Mouse (Mus musculus) forebrain, embryonic 10.5 days (tissue): ENCODE data around the gene G3bp1. TPM values are rescaled to one million over a fixed set of nuclear protein-coding genes. Genes with fewer than 3 reads are reported as not detected.

Source experiments
- DNase-seq: peaks from one replicate; pipeline ENCODE4 v3.0.0-alpha.2; 2017; ENCODE audit warnings: low spot score; ENCODE audit errors: extremely low spot score
- H3K27ac ChIP-seq: fragments of 300-500 bp; sonication (generic); 2 replicates; pipeline ENCODE4 v1.5.1; 2016; ENCODE audit warnings: mild to moderate bottlenecking
- H3K27me3 ChIP-seq: fragments of 300-500 bp; sonication (generic); 2 replicates; pipeline ENCODE4 v1.6.1; 2016; ENCODE audit warnings: mild to moderate bottlenecking; ENCODE audit not compliant: poor library complexity, severe bottlenecking
- H3K36me3 ChIP-seq: fragments of 300-500 bp; sonication (generic); replicated peaks from 2 replicates; pipeline ENCODE4 v1.6.1; 2016; ENCODE audit warnings: mild to moderate bottlenecking, moderate library complexity
- H3K4me1 ChIP-seq: fragments of 300-500 bp; sonication (generic); 2 replicates; pipeline ENCODE4 v1.6.1; 2016
- H3K4me3 ChIP-seq: fragments of 300-500 bp; sonication (generic); 2 replicates; pipeline ENCODE4 v1.5.1; 2016; ENCODE audit warnings: mild to moderate bottlenecking, moderate library complexity
- H3K9me3 ChIP-seq: fragments of 300-500 bp; sonication (generic); 2 replicates; pipeline ENCODE4 v1.6.1; 2016; ENCODE audit warnings: mild to moderate bottlenecking, moderate library complexity
- WGBS: fragments of 180-500 bp; shearing (Covaris S2); methylation state at CpG from one replicate; pipeline ENCODE4 v1.1.7; 2016; 5-methylcytosine and 5-hydroxymethylcytosine counted together
- microRNA-seq: library from miRNA; unstranded; fragments of <30 nt; microRNA quantifications from one replicate; pipeline ENCODE4, GENCODE M21; 2017
- polyA plus RNA-seq: library from polyadenylated mRNA; unstranded; fragments of >200 nt; fragmentation: Nextera tagmentation; extraction: Ambion mirVana; gene quantifications from 2 replicates; pipeline ENCODE4 v1.2.1, GENCODE M21; 2016

The G3bp1 gene
- polyA plus RNA-seq, 1 experiment from 2014 or later = 292 TPM

DNA sequence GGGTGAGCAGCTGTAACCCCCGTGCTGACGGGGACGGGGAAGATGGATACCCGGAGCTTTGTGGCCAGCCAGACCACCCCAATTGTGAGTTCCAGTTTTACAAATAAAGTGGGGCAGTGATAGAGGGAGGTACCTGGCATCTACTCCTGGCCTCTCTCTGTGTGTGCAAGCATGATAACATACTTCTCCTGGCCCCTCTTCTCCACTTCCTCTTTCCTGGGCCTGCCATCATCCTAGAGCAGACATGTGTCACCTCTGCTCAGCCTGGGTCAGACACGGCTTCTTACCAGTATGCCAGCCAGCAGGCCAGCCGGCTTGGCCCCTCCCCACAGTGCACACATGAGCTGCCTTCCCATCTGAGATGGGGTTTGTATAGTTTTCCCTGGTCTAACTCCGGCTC is 61.3 kb downstream of the G3bp1 start:
- no peak for DNase-seq
- Histone ChIP-seq H3K27me3 (no peaks in the 10 kb centered on the region), H3K36me3 (no peaks in the 10 kb centered on the region), H3K4me1 (no peaks in the 10 kb centered on the region), H3K4me3 (no peak overlapping the region), H3K9me3 (no peaks in the 10 kb centered on the region), H3K27ac (no peak overlapping the region)
- WGBS = 86% methylated on average over 7 of the region's 7 CpGs

DNA sequence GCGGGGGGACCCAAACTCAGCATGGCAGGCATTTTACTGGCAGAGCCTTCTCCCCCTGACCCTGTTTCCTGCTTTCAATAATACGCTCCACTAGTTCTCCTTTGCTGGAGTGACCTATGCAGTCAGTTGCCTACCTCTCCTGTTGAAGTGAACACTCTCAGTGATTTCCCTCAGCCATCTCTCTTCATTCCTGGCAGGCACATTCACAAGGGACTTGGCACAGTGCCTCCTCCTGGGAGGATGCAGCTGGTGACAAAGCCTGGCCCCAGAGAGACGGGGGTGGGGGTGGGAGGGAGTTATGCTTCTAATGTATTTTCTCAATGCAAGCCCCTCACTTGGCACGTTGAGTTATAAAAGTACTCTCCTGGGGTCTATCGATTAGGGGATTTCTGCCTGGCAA is 63.9 kb downstream of the G3bp1 start:
- no peak overlapping the region for H3K4me3 ChIP-seq
- 83% methylated on average over 5 of the region's 5 CpGs for WGBS
- H3K27ac ChIP-seq = no peak overlapping the region
- no peaks in the 10 kb centered on the region for H3K27me3 ChIP-seq
- H3K9me3 ChIP-seq = no peaks in the 10 kb centered on the region
- H3K36me3 ChIP-seq = no peaks in the 10 kb centered on the region
- DNase-seq = no peak
- H3K4me1 ChIP-seq = no peaks in the 10 kb centered on the region

DNA sequence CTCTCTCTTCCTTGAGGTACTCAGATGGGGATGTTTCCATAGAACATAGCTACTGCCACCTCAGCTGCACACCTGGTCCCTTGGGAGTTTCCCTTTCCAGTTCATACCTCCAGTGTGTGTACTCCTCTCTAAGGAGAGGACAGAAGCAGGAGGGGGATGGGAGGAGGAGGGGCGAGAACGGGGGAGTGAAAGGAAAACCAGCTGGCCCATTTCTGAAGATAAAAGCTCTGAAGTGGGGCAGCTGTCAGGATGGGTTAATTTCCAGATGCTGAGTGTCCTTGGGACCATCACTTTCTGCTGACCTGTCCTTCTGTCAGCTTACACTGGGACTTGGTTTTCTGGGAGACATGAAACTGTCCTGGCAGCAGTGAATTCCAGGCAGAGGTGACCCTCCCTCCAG is 65.3 kb downstream of the G3bp1 start:
- Histone ChIP-seq H3K27ac (no peak overlapping the region), H3K27me3 (no peaks in the 10 kb centered on the region), H3K9me3 (no peaks in the 10 kb centered on the region), H3K36me3 (no peaks in the 10 kb centered on the region), H3K4me1 (no peaks in the 10 kb centered on the region), H3K4me3 (no peak overlapping the region)
- WGBS = 83% methylated on average over 2 of the region's 2 CpGs
- DNase-seq = no peak

DNA sequence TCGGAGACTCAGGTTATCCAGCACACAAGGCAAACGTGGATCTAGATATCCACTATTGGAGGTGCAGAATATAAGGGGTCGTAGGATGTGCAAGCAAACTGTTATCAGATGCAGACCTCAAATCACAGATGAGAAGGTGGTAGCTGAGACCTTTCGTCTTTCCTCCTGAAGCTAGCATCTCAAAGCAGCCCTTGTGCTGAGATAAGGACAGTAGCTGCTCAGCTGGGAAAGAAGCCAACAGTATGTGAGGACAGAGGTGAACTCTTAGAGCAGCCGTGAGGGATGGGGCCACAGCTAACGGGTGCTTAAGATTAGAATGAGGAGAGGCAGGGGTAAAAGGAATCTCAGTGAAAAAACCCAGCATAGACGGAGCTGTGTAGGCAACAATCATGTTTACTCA is 72.6 kb downstream of the G3bp1 start:
- WGBS = 68% methylated on average over 7 of the region's 7 CpGs
- no peaks in the 10 kb centered on the region for H3K36me3 ChIP-seq

GRCm38 (mm10) chr11:55542671-55543070 is 73.2 kb downstream of the G3bp1 start:
- 70% methylated on average over 4 of the region's 4 CpGs for WGBS

More for the DNA sequence above, 72.6 kb downstream of the G3bp1 start:
- H3K27ac ChIP-seq = no peak overlapping the region
- DNase-seq = no peak
- H3K9me3 ChIP-seq = 0 out of 2 replicates have a peak, but pooled peaks cover 4% of the 10 kb centered on the region
- no peak overlapping the region for H3K4me3 ChIP-seq
- no peaks in the 10 kb centered on the region for H3K4me1 ChIP-seq
- no peaks in the 10 kb centered on the region for H3K27me3 ChIP-seq

DNA sequence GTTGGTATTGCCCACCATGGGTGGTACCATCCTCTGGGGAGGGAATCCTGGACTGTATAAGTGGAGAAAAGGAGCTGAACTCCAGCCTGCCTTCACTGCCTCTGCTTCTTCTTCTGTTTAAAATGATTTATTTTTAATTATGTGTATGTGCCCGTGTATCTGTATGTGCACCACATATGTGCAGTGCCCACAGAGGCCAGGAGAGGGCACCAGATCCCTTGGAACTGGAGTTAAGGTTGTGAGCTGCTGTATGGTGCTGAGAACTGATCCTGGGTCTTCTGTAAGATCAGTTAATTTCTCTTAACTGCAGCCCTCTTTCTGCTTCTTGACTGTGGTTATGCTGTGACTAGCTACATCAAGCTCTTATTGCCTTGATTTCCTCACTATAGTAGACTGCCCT is 76.2 kb downstream of the G3bp1 start:
- no peaks in the 10 kb centered on the region for H3K4me1 ChIP-seq
- DNase-seq = no peak
- no peaks in the 10 kb centered on the region for H3K36me3 ChIP-seq
- no peaks in the 10 kb centered on the region for H3K27me3 ChIP-seq
- no peak overlapping the region for H3K4me3 ChIP-seq
- 88% methylated on average over 1 of the region's 1 CpGs for WGBS
- H3K27ac ChIP-seq = no peak overlapping the region
- 0 out of 2 replicates have a peak, but pooled peaks cover 4% of the 10 kb centered on the region for H3K9me3 ChIP-seq

More at GRCm38 (mm10) chr11:55542671-55543070, 73.2 kb downstream of the G3bp1 start:
- H3K27me3 ChIP-seq = no peaks in the 10 kb centered on the region
- H3K9me3 ChIP-seq = 0 out of 2 replicates have a peak, but pooled peaks cover 4% of the 10 kb centered on the region
- H3K4me1 ChIP-seq = no peaks in the 10 kb centered on the region
- H3K4me3 ChIP-seq = no peak overlapping the region
- DNase-seq = no peak
- H3K36me3 ChIP-seq = no peaks in the 10 kb centered on the region
- no peak overlapping the region for H3K27ac ChIP-seq

Small RNAs within 50 kb of the gene (microRNA-seq; reads per million reads assigned to microRNA genes)
- not detected for gene Mir7652

Other genes with a start within 250 kb of the G3bp1 start
- 0.02 and 0.05 TPM in 2 replicates for gene Fat2, start 133.1 kb upstream of the G3bp1 start, polyA plus RNA-seq
- 311 and 318 TPM in 2 replicates for gene Sparc, start 46.5 kb upstream of the G3bp1 start, polyA plus RNA-seq
- 215 and 218 TPM in 2 replicates for gene Atox1, start 8.4 kb upstream of the G3bp1 start, polyA plus RNA-seq
- not detected in 2 replicates for gene Glra1, start 138.5 kb downstream of the G3bp1 start, polyA plus RNA-seq